Mouse (Mus musculus): ENCODE measurements at regions not wholly inside any gene's neighbourhood (a gene's known extent, or its start where the extent isn't known, plus 50 kb on each side); places are given as distances from the start of the nearest gene placed in this dataset.

GRCm38 (mm10) chr7:111313921-111314320, 231.1 kb upstream of the Eif4g2 start:
- WGBS, result 79% methylated on average over 4 of the region's 4 CpGs
- no peak overlapping the region for H3K4me2 ChIP-seq (replicated peaks; ENCODE audit: low read depth, low read length)

DNA sequence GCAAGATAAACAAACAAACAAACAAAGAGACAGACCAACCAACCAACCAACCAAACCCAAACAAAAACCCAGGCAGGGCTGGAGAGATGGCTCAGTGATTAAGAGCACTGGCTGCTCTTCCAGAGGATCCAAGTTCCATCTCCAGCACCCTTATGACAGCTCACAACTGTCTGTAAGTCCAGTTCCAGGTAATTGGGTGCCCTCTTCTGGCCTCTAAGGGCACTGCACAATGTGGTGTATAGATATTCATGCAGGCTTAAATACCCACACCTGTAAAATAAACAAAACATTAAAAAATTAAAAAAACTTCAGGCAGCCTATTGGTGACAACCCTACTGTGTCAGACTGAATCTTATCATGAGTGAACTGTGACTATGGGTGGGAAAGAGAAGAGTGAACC, 222.4 kb upstream of the Eif4g2 start:
- Histone ChIP-seq H3K36me3 (ENCODE audit: insufficient read depth, low read length) (no peaks in the 10 kb centered on the region), H3K27ac (ENCODE audit: low read length) (no peak overlapping the region), H3K9ac (replicated peaks; ENCODE audit: low read depth) (no peak overlapping the region), H3K4me2 (replicated peaks; ENCODE audit: low read depth, low read length) (no peak overlapping the region), H3K9me3 (ENCODE audit: low read length) (no peaks in the 10 kb centered on the region), H3K4me1 (ENCODE audit: insufficient read depth, low read depth, low read length) (no peaks in the 10 kb centered on the region), H3K27me3 (replicated peaks; ENCODE audit: insufficient read depth, low read length) (no peaks in the 10 kb centered on the region), H3K4me3 (ENCODE audit: low read depth, low read length) (no peak overlapping the region)
- peak; percentile 52 for TF ChIP-seq CTCF (IDR thresholded peaks at IDR 0.05)
- no peak for TF ChIP-seq EP300 (IDR thresholded peaks at IDR 0.05)
- DNase-seq (ENCODE audit: low spot score) (no peak), ATAC-seq (no peak)

More at GRCm38 (mm10) chr7:111313921-111314320, 231.1 kb upstream of the Eif4g2 start:
- no peak for ATAC-seq
- Histone ChIP-seq H3K36me3 (ENCODE audit: insufficient read depth, low read length) (no peaks in the 10 kb centered on the region), H3K9me3 (ENCODE audit: low read length) (no peaks in the 10 kb centered on the region), H3K4me3 (ENCODE audit: low read depth, low read length) (no peak overlapping the region), H3K27me3 (replicated peaks; ENCODE audit: insufficient read depth, low read length) (no peaks in the 10 kb centered on the region), H3K9ac (replicated peaks; ENCODE audit: low read depth) (no peak overlapping the region), H3K27ac (ENCODE audit: low read length) (no peak overlapping the region), H3K4me1 (ENCODE audit: insufficient read depth, low read depth, low read length) (no peaks in the 10 kb centered on the region)
- no peak for DNase-seq (ENCODE audit: low spot score)
- no peak for TF ChIP-seq CTCF (IDR thresholded peaks at IDR 0.05)
- no peak for TF ChIP-seq EP300 (IDR thresholded peaks at IDR 0.05)

- WGBS, result 81% methylated on average over 16 of the region's 16 CpGs
- Histone ChIP-seq H3K27me3 (replicated peaks; ENCODE audit: insufficient read depth, low read length) (no peaks in the 10 kb centered on the region), H3K27ac (ENCODE audit: low read length) (no peak overlapping the region), H3K9me3 (ENCODE audit: low read length) (no peaks in the 10 kb centered on the region), H3K36me3 (ENCODE audit: insufficient read depth, low read length) (no peaks in the 10 kb centered on the region), H3K4me2 (replicated peaks; ENCODE audit: low read depth, low read length) (no peak overlapping the region), H3K4me3 (ENCODE audit: low read depth, low read length) (no peak overlapping the region), H3K4me1 (ENCODE audit: insufficient read depth, low read depth, low read length) (no peaks in the 10 kb centered on the region), H3K9ac (replicated peaks; ENCODE audit: low read depth) (no peak overlapping the region)
- TF ChIP-seq CTCF (IDR thresholded peaks at IDR 0.05), result no peak
- no peak for TF ChIP-seq EP300 (IDR thresholded peaks at IDR 0.05)
- ATAC-seq (no peak), DNase-seq (ENCODE audit: low spot score) (peak; percentile 4)
Measured at GRCm38 (mm10) chr7:111301791-111302488, 219.1 kb upstream of the Eif4g2 start.

DNA sequence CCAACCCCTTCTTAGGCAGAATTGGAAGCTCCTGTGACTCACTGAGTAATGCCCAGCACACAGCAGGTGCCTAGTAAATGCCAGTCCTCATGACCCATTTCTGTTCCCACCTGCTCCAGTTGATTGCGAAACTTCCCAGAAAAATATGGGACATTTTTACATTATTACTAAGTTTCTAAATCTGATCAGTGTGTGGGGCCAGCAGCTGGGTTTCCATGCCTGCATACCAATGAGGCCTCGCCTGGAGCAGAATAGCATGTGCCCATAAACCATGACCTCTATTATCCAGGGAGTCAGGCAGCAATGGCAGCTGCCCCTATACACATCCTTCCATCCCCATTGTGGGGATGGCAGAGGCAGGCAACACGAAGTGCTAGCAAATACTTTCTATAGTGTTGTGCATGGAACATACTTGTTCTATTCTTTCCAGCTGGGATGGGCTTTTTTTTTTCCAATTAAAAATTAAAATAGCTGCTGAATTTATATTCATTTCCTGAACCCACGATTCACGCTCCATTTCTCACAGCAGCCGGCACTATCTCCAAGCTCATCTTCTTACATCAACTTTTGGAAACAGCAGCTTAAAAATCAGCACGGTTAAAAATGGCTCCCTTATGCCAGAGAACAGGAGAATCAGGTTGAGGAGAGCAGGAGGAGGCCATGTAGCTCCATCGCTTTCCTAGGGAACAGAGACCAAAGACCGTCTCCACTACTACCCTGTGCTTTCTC, 214.5 kb upstream of the Eif4g2 start:
- ATAC-seq (no peak), DNase-seq (ENCODE audit: low spot score) (no peak)
- Histone ChIP-seq H3K4me3 (ENCODE audit: low read depth, low read length) (no peak overlapping the region), H3K4me2 (replicated peaks; ENCODE audit: low read depth, low read length) (no peak overlapping the region), H3K9me3 (ENCODE audit: low read length) (no peaks in the 10 kb centered on the region), H3K27ac (ENCODE audit: low read length) (no peak overlapping the region), H3K9ac (replicated peaks; ENCODE audit: low read depth) (no peak overlapping the region), H3K27me3 (replicated peaks; ENCODE audit: insufficient read depth, low read length) (no peaks in the 10 kb centered on the region), H3K36me3 (ENCODE audit: insufficient read depth, low read length) (no peaks in the 10 kb centered on the region), H3K4me1 (ENCODE audit: insufficient read depth, low read depth, low read length) (no peaks in the 10 kb centered on the region)
- TF ChIP-seq EP300 (IDR thresholded peaks at IDR 0.05) (no peak), CTCF (IDR thresholded peaks at IDR 0.05) (no peak)
- WGBS, result 84% methylated on average over 9 of the region's 9 CpGs

DNA sequence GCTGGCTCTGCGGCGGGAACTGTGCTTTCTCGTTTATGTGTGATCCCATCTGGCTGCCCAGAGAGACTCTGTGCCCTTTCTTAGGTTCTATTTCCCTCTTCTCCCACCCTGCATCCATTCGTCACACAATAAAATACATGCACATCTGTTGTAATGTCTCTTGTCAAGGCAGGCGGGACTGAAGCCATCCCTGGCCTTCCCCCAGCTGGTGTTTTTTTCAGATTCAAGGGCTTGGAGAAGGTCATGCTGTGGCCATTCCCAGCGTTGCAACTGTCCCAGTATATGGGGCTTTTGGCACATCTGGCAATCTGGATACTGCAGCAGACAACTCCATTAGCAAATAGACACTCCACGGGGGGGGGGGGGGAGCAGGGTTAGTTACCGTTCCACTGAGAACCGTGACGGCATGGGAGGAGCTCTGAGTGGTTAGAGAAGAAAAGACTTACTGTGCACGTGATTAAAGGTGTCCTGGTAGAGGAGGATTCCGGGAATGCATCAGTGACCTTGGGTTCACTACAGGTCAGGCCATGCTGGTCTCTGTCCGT, 200.7 kb upstream of the Eif4g2 start:
- WGBS, result 45% methylated on average over 13 of the region's 13 CpGs
- H3K9me3 ChIP-seq (ENCODE audit: low read length), result no peaks in the 10 kb centered on the region
- ATAC-seq, result no peak

DNA sequence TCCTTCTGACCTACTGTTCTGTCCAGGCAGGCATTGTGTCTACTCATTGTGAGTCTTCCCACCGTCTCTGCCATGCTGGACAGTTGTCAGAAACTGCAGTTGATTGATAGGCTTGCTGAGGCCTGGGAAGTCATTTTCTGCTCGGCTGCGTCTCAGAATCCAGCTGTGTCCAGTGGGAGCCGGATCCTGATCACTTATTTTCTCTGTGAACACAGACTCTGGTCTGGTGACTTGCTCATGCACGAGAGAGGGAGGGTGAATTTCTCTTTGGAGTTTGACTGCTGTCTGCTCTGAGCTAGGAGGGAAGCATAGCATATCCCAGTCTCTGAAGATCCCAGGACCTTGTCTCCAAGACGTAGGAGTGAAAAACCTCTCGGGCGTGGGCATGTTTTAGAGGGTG, 199.5 kb upstream of the Eif4g2 start:
- Histone ChIP-seq H3K9ac (replicated peaks; ENCODE audit: low read depth) (no peak overlapping the region), H3K36me3 (ENCODE audit: insufficient read depth, low read length) (no peaks in the 10 kb centered on the region), H3K4me2 (replicated peaks; ENCODE audit: low read depth, low read length) (no peak overlapping the region), H3K27me3 (replicated peaks; ENCODE audit: insufficient read depth, low read length) (no peaks in the 10 kb centered on the region), H3K4me1 (ENCODE audit: insufficient read depth, low read depth, low read length) (no peaks in the 10 kb centered on the region), H3K9me3 (ENCODE audit: low read length) (no peaks in the 10 kb centered on the region), H3K4me3 (ENCODE audit: low read depth, low read length) (no peak overlapping the region), H3K27ac (ENCODE audit: low read length) (no peak overlapping the region)
- no peak for DNase-seq (ENCODE audit: low spot score)
- no peak for ATAC-seq
- WGBS, result 50% methylated on average over 8 of the region's 8 CpGs
- TF ChIP-seq CTCF (IDR thresholded peaks at IDR 0.05) (no peak), EP300 (IDR thresholded peaks at IDR 0.05) (no peak)

More for the DNA sequence above, 200.7 kb upstream of the Eif4g2 start:
- Histone ChIP-seq H3K4me1 (ENCODE audit: insufficient read depth, low read depth, low read length) (no peaks in the 10 kb centered on the region), H3K9ac (replicated peaks; ENCODE audit: low read depth) (no peak overlapping the region), H3K27me3 (replicated peaks; ENCODE audit: insufficient read depth, low read length) (no peaks in the 10 kb centered on the region), H3K27ac (ENCODE audit: low read length) (no peak overlapping the region), H3K36me3 (ENCODE audit: insufficient read depth, low read length) (no peaks in the 10 kb centered on the region), H3K4me3 (ENCODE audit: low read depth, low read length) (no peak overlapping the region), H3K4me2 (replicated peaks; ENCODE audit: low read depth, low read length) (no peak overlapping the region)
- peak; percentile 16 for DNase-seq (ENCODE audit: low spot score)
- TF ChIP-seq EP300 (IDR thresholded peaks at IDR 0.05) (no peak), CTCF (IDR thresholded peaks at IDR 0.05) (no peak)

Measured in lung, postnatal 0 days (tissue).